Mouse (Mus musculus) stomach, embryonic 16.5 days (tissue): ENCODE data around the gene Zfp385b. TPM values are rescaled to one million over a fixed set of nuclear protein-coding genes. Genes with fewer than 3 reads are reported as not detected.

Source experiments
- ATAC-seq: fragments of 200-750 bp; cut with Nextera tagmentation; 2 replicates; pipeline ENCODE4 v1.8.0; 2017; ENCODE audit warnings: moderate number of reproducible peaks, moderate TSS enrichment; ENCODE audit not compliant: insufficient read depth, low FRiP score
- H3K27ac ChIP-seq: fragments of 300-500 bp; sonication (generic); 2 replicates; pipeline ENCODE4 v1.5.1; 2014; ENCODE audit warnings: low read length
- H3K27me3 ChIP-seq: fragments of 300-500 bp; sonication (generic); 2 replicates; pipeline ENCODE4 v1.6.1; 2014; ENCODE audit warnings: low read length, control low read depth, mixed read lengths; ENCODE audit not compliant: control insufficient read depth, insufficient read depth
- H3K36me3 ChIP-seq: fragments of 300-500 bp; sonication (generic); 2 replicates; pipeline ENCODE4 v1.6.1; 2014; ENCODE audit warnings: low read length; ENCODE audit not compliant: control insufficient read depth, insufficient read depth
- H3K4me1 ChIP-seq: fragments of 300-500 bp; sonication (generic); 2 replicates; pipeline ENCODE4 v1.6.1; 2014; ENCODE audit warnings: low read length, control low read depth, mixed read lengths; ENCODE audit not compliant: control insufficient read depth, insufficient read depth
- H3K4me2 ChIP-seq: fragments of 300-500 bp; sonication (generic); 2 replicates; pipeline ENCODE4 v1.6.1; 2014; ENCODE audit warnings: low read depth, low read length, mixed read lengths
- H3K4me3 ChIP-seq: fragments of 300-500 bp; sonication (generic); replicated peaks from 2 replicates; pipeline ENCODE4 v1.5.1; 2014; ENCODE audit warnings: mild to moderate bottlenecking, low read length
- H3K9ac ChIP-seq: fragments of 300-500 bp; sonication (generic); 2 replicates; pipeline ENCODE4 v1.6.1; 2014; ENCODE audit warnings: low read length
- H3K9me3 ChIP-seq: fragments of 300-500 bp; sonication (generic); replicated peaks from 2 replicates; pipeline ENCODE4 v1.6.1; 2016; ENCODE audit warnings: low read length, control low read depth; ENCODE audit not compliant: control insufficient read depth
- WGBS: fragments of 180-500 bp; shearing (Covaris S2); extraction: QIAGEN DNeasy Blood & Tissue Kit; methylation state at CpG from one replicate; pipeline ENCODE4 v1.1.7; 2014; 5-methylcytosine and 5-hydroxymethylcytosine counted together
- polyA plus RNA-seq: library from polyadenylated mRNA; unstranded; fragments of >200 nt; fragmentation: Nextera tagmentation; extraction: Ambion mirVana; gene quantifications from 2 replicates; pipeline ENCODE4 v1.2.1, GENCODE M21; 2015

Gene Zfp385b
- polyA plus RNA-seq, 1 experiment from 2014 or later: 5.6 TPM

GRCm38 (mm10) chr2:77730196-77730595 lies 89.2 kb downstream of the Zfp385b start:
- no peak for ATAC-seq
- 75% methylated on average over 2 of the region's 2 CpGs for WGBS
- Histone ChIP-seq H3K4me1 (no peaks in the 10 kb centered on the region), H3K9ac (no peak overlapping the region), H3K27ac (no peak overlapping the region), H3K4me2 (no peak overlapping the region), H3K4me3 (no peak overlapping the region), H3K9me3 (no peaks in the 10 kb centered on the region), H3K36me3 (no peaks in the 10 kb centered on the region), H3K27me3 (no peaks in the 10 kb centered on the region)

- Histone ChIP-seq H3K4me1 (no peaks in the 10 kb centered on the region), H3K4me2 (no peak overlapping the region), H3K9me3 (no peaks in the 10 kb centered on the region), H3K9ac (no peak overlapping the region), H3K4me3 (no peak overlapping the region), H3K27ac (no peak overlapping the region), H3K36me3 (no peaks in the 10 kb centered on the region), H3K27me3 (no peaks in the 10 kb centered on the region)
- 81% methylated on average over 7 of the region's 7 CpGs for WGBS
- ATAC-seq: no peak
Measured at GRCm38 (mm10) chr2:77726798-77727197, 92.6 kb downstream of the Zfp385b start.

GRCm38 (mm10) chr2:77720806-77721205 lies 98.6 kb downstream of the Zfp385b start:
- no peak overlapping the region for H3K4me2 ChIP-seq
- no peak overlapping the region for H3K9ac ChIP-seq
- WGBS: 84% methylated on average over 4 of the region's 4 CpGs

GRCm38 (mm10) chr2:77716367-77716766 lies 103.1 kb downstream of the Zfp385b start:
- no peaks in the 10 kb centered on the region for H3K27me3 ChIP-seq
- no peak overlapping the region for H3K4me2 ChIP-seq
- H3K27ac ChIP-seq: no peak overlapping the region
- no peaks in the 10 kb centered on the region for H3K36me3 ChIP-seq
- no peak for ATAC-seq
- no peak overlapping the region for H3K9ac ChIP-seq
- 90% methylated on average over 3 of the region's 3 CpGs for WGBS
- H3K4me1 ChIP-seq: no peaks in the 10 kb centered on the region
- no peak overlapping the region for H3K4me3 ChIP-seq
- no peaks in the 10 kb centered on the region for H3K9me3 ChIP-seq

More at GRCm38 (mm10) chr2:77720806-77721205, 98.6 kb downstream of the Zfp385b start:
- Histone ChIP-seq H3K27me3 (no peaks in the 10 kb centered on the region), H3K27ac (no peak overlapping the region), H3K9me3 (no peaks in the 10 kb centered on the region), H3K4me3 (no peak overlapping the region), H3K4me1 (no peaks in the 10 kb centered on the region), H3K36me3 (no peaks in the 10 kb centered on the region)
- ATAC-seq: no peak

GRCm38 (mm10) chr2:77713886-77714285 lies 105.6 kb downstream of the Zfp385b start:
- Histone ChIP-seq H3K9ac (no peak overlapping the region), H3K27ac (no peak overlapping the region)

GRCm38 (mm10) chr2:77711751-77712150 lies 107.7 kb downstream of the Zfp385b start:
- no peaks in the 10 kb centered on the region for H3K36me3 ChIP-seq
- H3K4me2 ChIP-seq: no peak overlapping the region
- no peaks in the 10 kb centered on the region for H3K4me1 ChIP-seq
- no peaks in the 10 kb centered on the region for H3K27me3 ChIP-seq
- H3K9me3 ChIP-seq: no peaks in the 10 kb centered on the region
- WGBS: 69% methylated on average over 1 of the region's 1 CpGs
- H3K4me3 ChIP-seq: no peak overlapping the region
- no peak for ATAC-seq
- no peak overlapping the region for H3K27ac ChIP-seq
- H3K9ac ChIP-seq: no peak overlapping the region

More at GRCm38 (mm10) chr2:77713886-77714285, 105.6 kb downstream of the Zfp385b start:
- WGBS: 35% methylated on average over 5 of the region's 5 CpGs
- Histone ChIP-seq H3K4me3 (no peak overlapping the region), H3K4me2 (no peak overlapping the region), H3K36me3 (no peaks in the 10 kb centered on the region), H3K9me3 (no peaks in the 10 kb centered on the region), H3K4me1 (no peaks in the 10 kb centered on the region), H3K27me3 (no peaks in the 10 kb centered on the region)
- no peak for ATAC-seq

GRCm38 (mm10) chr2:77709206-77709794 lies 110.1 kb downstream of the Zfp385b start:
- 27% methylated on average over 7 of the region's 7 CpGs for WGBS
- Histone ChIP-seq H3K9ac (no peak overlapping the region), H3K4me1 (no peaks in the 10 kb centered on the region), H3K9me3 (no peaks in the 10 kb centered on the region), H3K27me3 (no peaks in the 10 kb centered on the region), H3K4me3 (no peak overlapping the region), H3K27ac (no peak overlapping the region), H3K4me2 (peak overlapping the region; percentile 39; the same call in 1 of the 2 replicates), H3K36me3 (no peaks in the 10 kb centered on the region)
- ATAC-seq: no peak

- 81% methylated on average over 9 of the region's 9 CpGs for WGBS
- Histone ChIP-seq H3K4me3 (no peak overlapping the region), H3K4me1 (no peaks in the 10 kb centered on the region), H3K4me2 (no peak overlapping the region), H3K27me3 (no peaks in the 10 kb centered on the region), H3K27ac (no peak overlapping the region), H3K36me3 (no peaks in the 10 kb centered on the region), H3K9ac (no peak overlapping the region), H3K9me3 (no peaks in the 10 kb centered on the region)
- ATAC-seq: no peak
Measured at GRCm38 (mm10) chr2:77707138-77707537, 112.3 kb downstream of the Zfp385b start.

- Histone ChIP-seq H3K4me2 (no peak overlapping the region), H3K27ac (no peak overlapping the region), H3K9ac (no peak overlapping the region), H3K27me3 (no peaks in the 10 kb centered on the region), H3K36me3 (no peaks in the 10 kb centered on the region), H3K9me3 (no peaks in the 10 kb centered on the region), H3K4me1 (no peaks in the 10 kb centered on the region), H3K4me3 (no peak overlapping the region)
- WGBS: 62% methylated on average over 2 of the region's 2 CpGs
- ATAC-seq: no peak
Measured at GRCm38 (mm10) chr2:77705476-77705875, 114.0 kb downstream of the Zfp385b start.
